Mouse (Mus musculus): ENCODE results near the gene Cdhr3. TPM values are rescaled to one million over a fixed set of nuclear protein-coding genes. Genes with fewer than 3 reads are reported as not detected.
"Not testable (repeated sequence)": the region's sequence is repeated elsewhere in the genome, so short reads cannot be mapped to it uniquely, and the experiment has no call there.

Gene Cdhr3
- polyA plus RNA-seq, 1 experiment from 2014 or later = not detected

DNA sequence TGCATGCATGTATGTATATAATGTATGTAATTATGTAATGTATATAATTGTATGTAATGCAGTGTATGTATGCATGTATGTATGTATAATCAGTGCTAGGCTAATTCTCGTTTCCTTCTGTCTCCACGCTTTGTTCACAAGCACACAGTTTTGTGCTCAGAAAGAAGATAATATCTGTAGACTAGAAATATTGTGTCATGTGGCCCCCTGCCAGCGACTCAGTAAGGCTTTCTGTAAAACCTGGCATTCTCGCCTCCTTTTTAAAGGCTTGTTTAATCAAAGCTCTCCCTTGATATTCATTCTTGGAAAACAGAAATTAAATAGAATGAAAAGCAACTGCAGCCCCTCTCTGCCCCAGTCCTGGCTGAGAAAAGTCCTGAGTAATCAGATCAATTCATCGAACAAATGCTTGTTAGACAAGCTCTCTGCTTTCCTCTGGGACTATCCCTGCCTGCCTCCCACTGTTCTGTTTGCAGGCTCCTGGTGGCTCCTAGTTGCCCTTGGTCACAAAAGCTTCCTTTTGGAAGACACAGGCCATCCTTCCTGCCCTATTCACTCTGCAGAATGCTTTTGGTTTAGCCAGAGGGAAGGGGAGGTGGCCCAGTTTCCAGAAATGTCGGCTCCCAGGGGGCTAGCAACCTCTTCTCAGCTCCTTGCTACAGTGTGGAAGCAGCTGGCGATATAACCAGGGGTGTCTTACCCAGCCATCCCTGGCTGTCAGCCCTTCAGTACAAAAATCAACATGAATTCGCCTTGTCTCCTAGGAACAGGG is 20.6 kb downstream of the Cdhr3 start:
- 47% methylated on average over 8 of the region's 8 CpGs for WGBS
- DNase-seq (ENCODE audit: low spot score) (no peak), ATAC-seq (replicated peaks; ENCODE audit: insufficient number of reproducible peaks, low FRiP score, low TSS enrichment, low read depth) (no peak)
- no peak overlapping the region for H3K4me2 ChIP-seq (ENCODE audit: low read depth, low read length)
- no peak overlapping the region for H3K4me3 ChIP-seq (ENCODE audit: low read depth, low read length)
- H3K27ac ChIP-seq (replicated peaks; ENCODE audit: low read depth, low read length) = no peak overlapping the region
- H3K4me1 ChIP-seq (ENCODE audit: control insufficient read depth, insufficient read depth, low read length) = no peaks in the 10 kb centered on the region
- H3K9ac ChIP-seq (replicated peaks; ENCODE audit: low read length) = no peak overlapping the region
- no peaks in the 10 kb centered on the region for H3K27me3 ChIP-seq (ENCODE audit: control insufficient read depth, insufficient read depth, low read length)
- H3K36me3 ChIP-seq (replicated peaks; ENCODE audit: control insufficient read depth, insufficient read depth, low read depth, low read length) = no peaks in the 10 kb centered on the region
- no peaks in the 10 kb centered on the region for H3K9me3 ChIP-seq (replicated peaks; ENCODE audit: control insufficient read depth, low read length)

DNA sequence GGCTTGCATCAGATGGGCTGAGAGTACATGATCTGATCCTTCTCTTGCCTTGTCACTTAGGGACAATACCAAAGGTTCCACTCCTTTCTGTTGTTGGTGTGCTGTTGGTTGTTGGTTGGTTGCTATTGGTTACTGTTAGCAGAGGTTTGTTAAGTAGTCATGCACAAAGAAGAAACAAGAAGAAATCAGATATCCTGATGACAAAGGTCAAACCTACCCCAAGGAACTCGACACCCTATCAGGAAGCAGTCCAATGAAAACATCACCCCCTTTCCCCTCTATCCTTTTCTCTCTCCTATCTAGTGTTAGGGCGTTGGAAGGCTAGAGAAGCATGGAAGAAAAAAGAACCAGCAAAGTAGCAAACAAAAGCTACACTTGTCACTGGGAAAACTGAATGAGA is 23.7 kb downstream of the Cdhr3 start:
- no peak overlapping the region for H3K27ac ChIP-seq (replicated peaks; ENCODE audit: low read depth, low read length)
- no peak overlapping the region for H3K4me2 ChIP-seq (ENCODE audit: low read depth, low read length)
- no peaks in the 10 kb centered on the region for H3K4me1 ChIP-seq (ENCODE audit: control insufficient read depth, insufficient read depth, low read length)
- 68% methylated on average over 2 of the region's 2 CpGs for WGBS
- no peak for ATAC-seq (replicated peaks; ENCODE audit: insufficient number of reproducible peaks, low FRiP score, low TSS enrichment, low read depth)
- no peaks in the 10 kb centered on the region for H3K36me3 ChIP-seq (replicated peaks; ENCODE audit: control insufficient read depth, insufficient read depth, low read depth, low read length)
- DNase-seq (ENCODE audit: low spot score) = no peak
- H3K9ac ChIP-seq (replicated peaks; ENCODE audit: low read length) = no peak overlapping the region
- no peaks in the 10 kb centered on the region for H3K9me3 ChIP-seq (replicated peaks; ENCODE audit: control insufficient read depth, low read length)
- H3K27me3 ChIP-seq (ENCODE audit: control insufficient read depth, insufficient read depth, low read length) = no peaks in the 10 kb centered on the region
- H3K4me3 ChIP-seq (ENCODE audit: low read depth, low read length) = no peak overlapping the region

DNA sequence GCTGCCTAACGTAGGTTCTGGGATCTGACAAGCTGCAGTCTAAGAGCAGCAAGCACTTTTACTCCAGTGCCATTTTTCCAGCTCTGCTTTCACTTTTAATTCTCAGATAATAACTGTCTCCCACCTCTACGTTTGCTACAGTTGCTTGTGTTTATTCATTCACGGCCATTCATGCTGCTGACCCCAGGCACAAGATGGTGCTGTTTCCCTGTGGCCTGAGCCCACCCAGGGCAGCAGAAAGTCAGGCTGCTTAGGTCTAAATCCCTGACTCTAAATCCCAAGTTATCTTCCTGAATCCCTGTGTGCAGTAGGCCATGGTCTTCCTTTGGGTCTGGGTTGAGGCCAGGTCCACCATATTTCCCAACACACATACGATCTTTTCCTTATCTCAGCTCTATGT is 26.3 kb downstream of the Cdhr3 start:
- H3K4me2 ChIP-seq (ENCODE audit: low read depth, low read length) = no peak overlapping the region
- no peak overlapping the region for H3K9ac ChIP-seq (replicated peaks; ENCODE audit: low read length)
- ATAC-seq (replicated peaks; ENCODE audit: insufficient number of reproducible peaks, low FRiP score, low TSS enrichment, low read depth) = no peak
- no peak overlapping the region for H3K27ac ChIP-seq (replicated peaks; ENCODE audit: low read depth, low read length)
- H3K9me3 ChIP-seq (replicated peaks; ENCODE audit: control insufficient read depth, low read length) = no peaks in the 10 kb centered on the region
- no peaks in the 10 kb centered on the region for H3K36me3 ChIP-seq (replicated peaks; ENCODE audit: control insufficient read depth, insufficient read depth, low read depth, low read length)
- WGBS = 62% methylated on average over 4 of the region's 4 CpGs
- no peak overlapping the region for H3K4me3 ChIP-seq (ENCODE audit: low read depth, low read length)
- no peaks in the 10 kb centered on the region; the same call in 1 of the 2 replicates for H3K4me1 ChIP-seq (ENCODE audit: control insufficient read depth, insufficient read depth, low read length)
- no peak for DNase-seq (ENCODE audit: low spot score)
- H3K27me3 ChIP-seq (ENCODE audit: control insufficient read depth, insufficient read depth, low read length) = no peaks in the 10 kb centered on the region

DNA sequence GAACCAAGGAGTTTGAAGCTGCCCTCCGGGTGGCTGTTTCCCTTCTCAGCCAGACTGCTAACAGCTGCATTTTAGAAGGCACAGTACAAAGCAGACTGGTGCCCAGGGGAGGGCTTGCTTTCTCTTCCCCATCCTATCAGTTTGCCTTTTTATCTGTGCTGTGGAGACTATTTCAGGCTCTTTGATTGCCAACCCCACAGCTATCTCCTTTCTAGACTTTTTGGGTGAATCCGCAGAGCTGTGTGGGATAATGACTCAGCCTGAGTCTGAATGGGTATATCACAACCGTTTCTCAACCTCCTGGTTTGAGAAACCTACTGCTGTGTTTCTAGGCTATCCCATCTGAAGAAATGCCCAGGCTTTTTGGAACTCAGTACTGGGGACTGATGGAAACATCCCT is 27.5 kb downstream of the Cdhr3 start:
- DNase-seq (ENCODE audit: low spot score) (no peak), ATAC-seq (replicated peaks; ENCODE audit: insufficient number of reproducible peaks, low FRiP score, low TSS enrichment, low read depth) (no peak)
- H3K9me3 ChIP-seq (replicated peaks; ENCODE audit: control insufficient read depth, low read length) = no peaks in the 10 kb centered on the region
- no peaks in the 10 kb centered on the region for H3K27me3 ChIP-seq (ENCODE audit: control insufficient read depth, insufficient read depth, low read length)
- no peaks in the 10 kb centered on the region for H3K36me3 ChIP-seq (replicated peaks; ENCODE audit: control insufficient read depth, insufficient read depth, low read depth, low read length)
- H3K9ac ChIP-seq (replicated peaks; ENCODE audit: low read length) = no peak overlapping the region
- H3K27ac ChIP-seq (replicated peaks; ENCODE audit: low read depth, low read length) = no peak overlapping the region
- WGBS = 73% methylated on average over 3 of the region's 3 CpGs
- no peak overlapping the region for H3K4me2 ChIP-seq (ENCODE audit: low read depth, low read length)
- H3K4me1 ChIP-seq (ENCODE audit: control insufficient read depth, insufficient read depth, low read length) = no peaks in the 10 kb centered on the region; the same call in 1 of the 2 replicates
- H3K4me3 ChIP-seq (ENCODE audit: low read depth, low read length) = no peak overlapping the region

DNA sequence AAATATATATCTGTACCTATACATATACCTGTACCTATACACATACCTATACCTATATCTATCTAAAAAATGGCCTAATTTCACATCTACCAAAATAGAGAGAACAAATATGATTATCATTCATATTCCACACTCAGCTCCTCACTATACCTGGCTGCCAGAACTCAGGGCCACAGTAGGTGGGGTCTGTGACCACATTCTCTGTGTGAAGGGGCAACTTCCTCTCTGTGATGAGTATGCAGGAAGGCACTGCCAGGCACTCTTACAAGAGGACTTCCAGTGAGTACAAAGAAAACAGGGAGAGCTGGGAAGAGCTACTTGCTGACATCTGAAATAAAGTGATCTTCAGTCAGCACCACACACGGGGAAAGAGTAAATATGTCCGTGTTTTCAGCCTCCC is 28.4 kb downstream of the Cdhr3 start:
- Histone ChIP-seq H3K4me2 (ENCODE audit: low read depth, low read length) (no peak overlapping the region), H3K27me3 (ENCODE audit: control insufficient read depth, insufficient read depth, low read length) (no peaks in the 10 kb centered on the region), H3K9me3 (replicated peaks; ENCODE audit: control insufficient read depth, low read length) (no peaks in the 10 kb centered on the region), H3K36me3 (replicated peaks; ENCODE audit: control insufficient read depth, insufficient read depth, low read depth, low read length) (no peaks in the 10 kb centered on the region), H3K27ac (replicated peaks; ENCODE audit: low read depth, low read length) (no peak overlapping the region), H3K9ac (replicated peaks; ENCODE audit: low read length) (no peak overlapping the region), H3K4me1 (ENCODE audit: control insufficient read depth, insufficient read depth, low read length) (no peaks in the 10 kb centered on the region; the same call in 1 of the 2 replicates), H3K4me3 (ENCODE audit: low read depth, low read length) (no peak overlapping the region)
- ATAC-seq (replicated peaks; ENCODE audit: insufficient number of reproducible peaks, low FRiP score, low TSS enrichment, low read depth) (no peak), DNase-seq (ENCODE audit: low spot score) (no peak)
- WGBS = 71% methylated on average over 2 of the region's 2 CpGs

DNA sequence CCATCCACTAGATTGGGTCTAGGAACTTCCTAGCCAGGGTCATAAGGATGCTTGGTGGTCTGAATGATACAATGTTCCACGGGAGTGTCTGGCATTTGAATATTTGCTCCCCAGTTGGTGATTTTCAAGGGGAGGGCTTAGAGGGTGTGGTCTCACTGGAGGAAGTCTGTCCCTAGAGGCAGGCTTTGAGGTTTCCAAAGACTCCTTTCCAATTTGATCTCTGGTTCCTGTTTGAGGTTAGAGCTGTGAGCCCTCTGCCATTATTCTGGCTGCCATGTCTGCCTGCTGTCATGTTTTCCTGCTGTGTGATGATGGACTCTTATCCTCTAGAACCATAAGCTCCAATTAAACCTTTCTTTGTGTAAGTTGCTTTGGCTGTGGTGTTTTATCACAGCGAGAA is 29.4 kb downstream of the Cdhr3 start:
- Histone ChIP-seq H3K4me1 (ENCODE audit: control insufficient read depth, insufficient read depth, low read length) (no peaks in the 10 kb centered on the region; the same call in 1 of the 2 replicates), H3K27ac (replicated peaks; ENCODE audit: low read depth, low read length) (no peak overlapping the region), H3K9ac (replicated peaks; ENCODE audit: low read length) (no peak overlapping the region), H3K4me2 (ENCODE audit: low read depth, low read length) (no peak overlapping the region), H3K27me3 (ENCODE audit: control insufficient read depth, insufficient read depth, low read length) (no peaks in the 10 kb centered on the region), H3K9me3 (replicated peaks; ENCODE audit: control insufficient read depth, low read length) (no peaks in the 10 kb centered on the region), H3K4me3 (ENCODE audit: low read depth, low read length) (no peak overlapping the region), H3K36me3 (replicated peaks; ENCODE audit: control insufficient read depth, insufficient read depth, low read depth, low read length) (no peaks in the 10 kb centered on the region)
- WGBS = 72% methylated on average over 2 of the region's 2 CpGs
- DNase-seq (ENCODE audit: low spot score) = no peak
- ATAC-seq (replicated peaks; ENCODE audit: insufficient number of reproducible peaks, low FRiP score, low TSS enrichment, low read depth) = no peak

DNA sequence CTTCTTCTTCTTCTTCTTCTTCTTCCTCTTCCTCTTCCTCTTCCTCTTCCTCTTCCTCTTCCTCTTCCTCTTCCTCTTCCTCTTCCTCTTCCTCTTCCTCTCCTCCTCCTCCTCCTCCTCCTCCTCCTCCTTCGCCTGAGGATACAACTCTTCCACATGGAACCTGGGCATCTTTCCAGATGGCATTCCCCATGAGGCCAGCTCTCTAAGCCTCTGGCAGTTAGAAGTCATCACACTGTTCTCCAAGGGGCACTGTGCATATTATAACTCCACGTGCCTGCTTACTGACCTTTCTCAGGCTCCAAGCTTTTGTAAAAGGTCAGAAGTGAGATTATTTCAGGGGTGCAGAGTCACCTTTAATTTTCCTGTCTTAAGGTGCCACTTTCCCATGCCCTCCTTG is 30.3 kb downstream of the Cdhr3 start:
- H3K9ac ChIP-seq (replicated peaks; ENCODE audit: low read length); H3K27ac ChIP-seq (replicated peaks; ENCODE audit: low read depth, low read length); ATAC-seq (replicated peaks; ENCODE audit: insufficient number of reproducible peaks, low FRiP score, low TSS enrichment, low read depth); H3K9me3 ChIP-seq (replicated peaks; ENCODE audit: control insufficient read depth, low read length); H3K4me1 ChIP-seq (ENCODE audit: control insufficient read depth, insufficient read depth, low read length); H3K27me3 ChIP-seq (ENCODE audit: control insufficient read depth, insufficient read depth, low read length); H3K4me2 ChIP-seq (ENCODE audit: low read depth, low read length); H3K4me3 ChIP-seq (ENCODE audit: low read depth, low read length); H3K36me3 ChIP-seq (replicated peaks; ENCODE audit: control insufficient read depth, insufficient read depth, low read depth, low read length); DNase-seq (ENCODE audit: low spot score): not testable (repeated sequence)
- 54% methylated on average over 1 of the region's 2 CpGs for WGBS

DNA sequence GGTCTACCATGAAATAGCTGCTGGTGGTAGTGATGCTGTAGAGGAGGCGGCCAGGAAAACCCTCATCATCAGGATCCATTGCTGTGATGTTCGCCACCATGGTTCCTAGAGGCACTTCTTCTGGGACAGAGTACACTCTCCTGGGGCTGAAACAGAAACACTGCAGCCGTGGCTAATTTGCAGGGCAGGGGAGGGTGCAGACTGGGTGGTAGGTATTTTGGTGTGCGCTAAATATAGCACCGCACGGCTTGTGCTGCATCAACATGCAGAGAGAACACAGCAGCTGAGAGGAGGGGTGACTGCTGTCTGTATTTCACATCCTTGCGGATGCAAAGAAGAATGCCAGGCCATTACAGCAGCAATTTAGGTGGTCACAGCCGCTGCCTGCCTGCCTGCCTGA is 31.0 kb downstream of the Cdhr3 start:
- no peak for ATAC-seq (replicated peaks; ENCODE audit: insufficient number of reproducible peaks, low FRiP score, low TSS enrichment, low read depth)
- no peak for DNase-seq (ENCODE audit: low spot score)
- Histone ChIP-seq H3K9me3 (replicated peaks; ENCODE audit: control insufficient read depth, low read length) (no peaks in the 10 kb centered on the region), H3K36me3 (replicated peaks; ENCODE audit: control insufficient read depth, insufficient read depth, low read depth, low read length) (no peaks in the 10 kb centered on the region), H3K4me2 (ENCODE audit: low read depth, low read length) (no peak overlapping the region), H3K4me1 (ENCODE audit: control insufficient read depth, insufficient read depth, low read length) (no peaks in the 10 kb centered on the region; the same call in 1 of the 2 replicates), H3K9ac (replicated peaks; ENCODE audit: low read length) (no peak overlapping the region), H3K27ac (replicated peaks; ENCODE audit: low read depth, low read length) (no peak overlapping the region), H3K27me3 (ENCODE audit: control insufficient read depth, insufficient read depth, low read length) (no peaks in the 10 kb centered on the region), H3K4me3 (ENCODE audit: low read depth, low read length) (no peak overlapping the region)
- WGBS = 49% methylated on average over 8 of the region's 8 CpGs
